Mouse (Mus musculus) brain, embryonic 14.5 days (tissue): Measurements from ENCODE around the gene Ppm1b.

Experiments
- CTCF ChIP-seq: fragments of 200-500 bp; IDR thresholded peaks from 2 replicates; pipeline ENCODE4 v1.5.1; 2012; ENCODE audit warnings: inconsistent platforms, mild to moderate bottlenecking, moderate library complexity, borderline replicate concordance; ENCODE audit not compliant: insufficient read depth, insufficient read length; ENCODE audit errors: extremely low read depth
- POLR2A ChIP-seq: fragments of 200-500 bp; IDR thresholded peaks from 2 replicates; pipeline ENCODE4 v1.6.1; 2012; ENCODE audit warnings: mild to moderate bottlenecking, inconsistent platforms, borderline replicate concordance; ENCODE audit not compliant: poor library complexity, insufficient read depth, insufficient read length, severe bottlenecking; ENCODE audit errors: extremely low read depth

- no peak for TF ChIP-seq CTCF
- TF ChIP-seq POLR2A: no peak
Measured at GRCm38 (mm10) chr17:84986368-84986767, 29.8 kb downstream of the Ppm1b start.
